Mouse (Mus musculus): ENCODE results near the gene Kdelc2.

Kdelc2 gene

DNA sequence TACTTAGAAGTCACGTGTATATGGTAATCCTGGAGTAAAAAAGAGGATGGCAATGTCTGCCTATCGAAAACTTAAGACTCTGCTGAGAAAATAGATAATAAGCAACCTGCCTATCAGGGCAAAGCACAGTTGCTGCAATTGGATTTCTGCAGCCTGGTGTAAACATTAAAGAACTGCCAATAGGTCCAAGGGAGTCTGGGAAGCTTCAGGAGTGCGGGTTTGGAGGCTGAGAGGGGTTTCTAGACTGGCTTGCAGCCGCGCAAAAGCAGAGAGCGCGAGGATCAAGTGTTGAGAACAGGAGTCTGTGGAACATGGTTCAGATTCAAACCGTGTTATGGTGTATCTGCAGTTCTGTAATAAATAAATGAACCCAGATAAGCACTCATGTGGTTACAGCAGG is 1.0 kb downstream of the Kdelc2 start:
- no peak for DNase-seq (ENCODE audit: low spot score)

DNA sequence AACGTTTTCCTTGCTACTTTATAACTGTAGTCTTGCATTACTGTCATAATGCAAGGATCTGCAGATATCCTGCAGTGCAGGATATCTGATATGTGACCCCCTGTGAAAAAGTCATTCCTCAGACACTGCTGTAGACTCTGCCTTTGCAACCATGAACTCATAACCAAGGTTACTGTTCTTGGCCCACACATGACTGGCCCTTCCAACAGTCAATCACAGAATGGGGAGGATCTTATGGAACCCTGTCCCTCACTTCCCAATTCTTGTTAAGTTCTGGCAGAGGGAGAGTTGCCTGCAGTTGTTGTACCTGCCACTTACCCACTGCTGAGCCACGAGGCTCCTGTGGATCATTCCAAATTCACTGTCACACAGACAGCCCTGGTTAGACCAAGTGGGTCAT is 3.6 kb downstream of the Kdelc2 start:
- no peak for DNase-seq (ENCODE audit: low spot score)

DNA sequence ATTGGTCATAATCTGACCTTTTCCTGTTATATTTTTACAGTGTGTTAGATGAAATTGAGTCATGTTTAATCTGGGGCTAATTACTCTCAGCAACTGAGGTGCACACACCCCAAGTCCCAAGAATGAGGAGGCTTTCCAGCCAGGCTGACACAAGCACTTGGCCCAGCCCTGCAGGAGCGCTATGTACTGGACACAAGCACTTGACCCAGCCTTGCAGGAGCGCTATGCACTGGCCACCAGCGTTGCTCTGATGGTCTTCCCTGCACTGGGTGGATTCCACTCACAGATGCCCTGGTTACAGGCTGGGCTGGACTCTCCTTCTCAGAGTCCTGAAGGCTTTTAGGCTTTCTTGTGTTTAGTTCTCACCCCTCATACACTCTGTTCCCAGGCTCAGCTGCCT is 5.3 kb downstream of the Kdelc2 start:
- DNase-seq (ENCODE audit: low spot score): no peak

DNA sequence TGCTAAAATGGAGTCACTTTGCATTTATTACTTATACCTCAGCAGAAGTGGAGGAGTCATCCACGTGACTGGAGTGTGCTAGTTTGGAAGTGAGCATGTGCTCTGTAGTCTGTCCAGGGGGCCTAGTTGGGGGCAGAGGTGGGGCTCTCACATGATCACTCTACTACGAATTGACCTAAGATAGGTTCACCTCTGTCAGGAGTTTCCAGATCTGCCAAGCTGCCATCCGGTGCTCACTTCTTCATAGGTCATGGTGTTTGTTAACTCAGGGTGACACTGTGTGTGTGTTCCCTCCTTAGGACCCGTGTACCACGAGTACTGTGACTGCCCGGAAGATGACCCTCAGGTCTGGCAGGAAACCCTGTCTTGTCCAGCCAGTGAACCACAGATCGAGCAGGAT is 6.3 kb downstream of the Kdelc2 start:
- DNase-seq (ENCODE audit: low spot score): no peak

DNA sequence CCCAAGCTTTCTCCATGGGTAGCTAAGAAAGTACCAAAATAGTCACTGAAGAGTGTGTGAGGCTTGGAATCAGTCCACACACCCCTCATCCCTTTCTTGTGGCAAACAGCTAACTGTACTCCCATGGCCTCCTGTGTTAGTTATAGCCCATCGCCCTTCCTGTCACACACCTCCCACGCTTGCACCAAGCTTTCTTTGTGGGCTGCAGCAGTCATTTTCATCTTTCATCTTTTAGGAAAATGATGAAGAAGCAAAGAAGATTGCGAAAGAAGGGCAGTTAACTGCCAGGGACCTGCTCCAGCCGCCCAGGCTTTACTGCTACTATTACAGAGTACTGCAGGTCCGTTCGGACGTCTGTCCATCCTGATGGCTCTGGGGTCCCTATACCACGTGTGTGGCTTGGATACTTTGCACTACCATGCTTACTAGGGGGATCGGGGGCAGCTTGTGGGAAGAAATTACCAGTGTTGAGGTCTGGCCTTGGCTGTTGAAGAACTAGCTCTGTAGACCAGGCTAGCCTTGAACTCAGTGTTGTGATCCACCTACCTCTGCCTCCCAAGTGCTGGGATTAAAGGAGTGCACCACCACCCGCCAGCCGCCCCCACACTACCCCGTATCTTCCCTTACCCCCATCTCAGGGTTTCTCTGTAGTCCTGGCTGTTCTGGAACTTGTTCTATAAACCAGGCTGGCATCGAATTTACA is 14.0 kb downstream of the Kdelc2 start:
- DNase-seq (ENCODE audit: low spot score): no peak

DNA sequence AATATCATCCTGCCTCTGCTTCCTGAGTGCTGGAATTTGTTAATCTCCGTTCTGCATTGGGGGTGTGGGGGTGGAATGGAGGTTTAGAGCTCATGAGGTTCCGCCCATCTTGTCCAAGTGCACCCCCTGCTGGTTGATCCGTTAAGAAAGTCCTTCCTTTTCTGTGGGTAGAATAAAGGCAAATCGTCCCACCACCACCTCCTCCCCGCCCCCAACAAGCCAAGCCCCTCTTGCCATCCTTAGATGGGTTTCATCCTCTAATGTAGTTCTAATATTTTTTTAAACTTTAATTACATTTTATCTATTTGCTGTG is 14.5 kb downstream of the Kdelc2 start:
- DNase-seq (ENCODE audit: low spot score): peak; percentile 56

DNA sequence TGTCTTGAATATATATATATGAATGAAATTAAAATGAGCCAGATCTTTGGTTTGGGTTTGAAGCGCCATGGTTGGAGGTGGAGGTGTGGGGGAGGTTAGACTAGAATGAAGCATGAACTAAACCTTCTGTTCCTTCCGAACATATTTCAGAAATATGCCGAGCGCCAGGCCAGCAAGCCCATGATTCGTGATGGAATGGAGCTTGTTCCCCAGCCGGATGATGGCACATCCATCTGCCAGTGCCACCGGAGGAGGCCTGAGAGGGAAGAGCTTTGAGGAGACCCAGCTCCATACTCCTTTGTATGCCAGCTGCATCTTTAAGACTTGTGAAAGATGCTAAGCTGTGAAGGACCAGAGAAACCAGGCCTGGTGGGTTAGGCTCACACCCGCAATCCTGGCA is 15.7 kb downstream of the Kdelc2 start:
- no peak for DNase-seq (ENCODE audit: low spot score)

DNA sequence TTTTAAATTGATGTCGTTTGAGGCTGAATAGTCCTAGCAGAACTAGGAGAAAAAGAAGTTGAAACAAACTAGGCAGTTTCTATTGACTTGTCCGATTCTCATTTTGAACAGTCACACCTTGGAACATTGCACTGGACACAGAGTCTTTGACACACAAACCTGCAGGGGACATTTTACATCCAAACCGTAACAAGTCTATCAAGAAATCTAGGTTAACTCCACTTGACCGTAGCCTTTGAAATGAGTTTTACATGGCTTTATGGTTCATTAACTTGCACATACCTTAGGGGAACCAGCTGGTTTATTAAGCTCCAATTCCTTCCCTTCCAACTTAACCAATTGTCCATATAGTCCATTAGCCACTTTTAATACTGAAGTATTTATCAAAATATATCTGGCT is 16.9 kb downstream of the Kdelc2 start:
- DNase-seq (ENCODE audit: low spot score): no peak

DNA sequence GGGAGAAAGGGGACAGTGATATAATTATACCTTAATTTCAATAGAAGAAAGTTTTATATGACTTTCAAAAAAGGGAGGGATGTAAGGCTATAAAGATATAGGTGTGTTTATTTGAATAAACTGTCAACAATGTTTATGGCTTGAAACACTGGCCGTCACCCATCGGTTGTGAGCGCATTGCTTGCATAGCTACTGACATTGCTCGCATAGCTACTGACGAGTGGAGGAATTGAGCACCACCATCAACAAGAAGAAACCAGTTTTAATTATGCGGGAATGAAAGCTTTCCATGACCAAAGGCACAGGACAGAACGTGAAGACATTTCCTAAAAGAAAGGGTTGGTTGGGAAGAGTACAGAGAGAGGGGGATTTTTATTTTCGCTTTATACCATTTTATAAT is 17.3 kb downstream of the Kdelc2 start:
- DNase-seq (ENCODE audit: low spot score): no peak

DNA sequence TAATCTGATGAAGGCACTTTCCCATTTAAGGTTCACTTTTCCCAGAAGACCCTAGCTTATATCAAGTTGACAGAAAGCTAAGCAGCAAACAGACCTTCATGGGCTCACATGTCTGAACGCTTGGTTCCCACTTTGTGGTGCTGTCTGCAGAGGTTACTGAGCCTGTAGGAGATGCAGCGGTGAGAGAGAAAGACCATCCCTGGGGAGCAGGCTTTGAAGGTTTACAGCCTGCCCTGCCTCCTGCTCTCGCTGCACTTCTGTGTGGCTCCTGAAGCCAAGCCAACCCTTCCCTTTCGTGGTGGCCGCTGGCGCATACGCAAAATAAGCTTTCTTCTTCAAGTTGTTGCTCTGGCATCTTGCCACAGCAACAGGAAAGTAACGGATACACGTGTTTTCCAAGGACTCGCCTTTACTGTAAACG is 18.5 kb downstream of the Kdelc2 start, which contains the start of gene 4930550C14Rik:
TSS of gene 4930550C14Rik (plus strand) at position 35 of the 421 bp plus-strand sequence.
- DNase-seq (ENCODE audit: low spot score): no peak

DNA sequence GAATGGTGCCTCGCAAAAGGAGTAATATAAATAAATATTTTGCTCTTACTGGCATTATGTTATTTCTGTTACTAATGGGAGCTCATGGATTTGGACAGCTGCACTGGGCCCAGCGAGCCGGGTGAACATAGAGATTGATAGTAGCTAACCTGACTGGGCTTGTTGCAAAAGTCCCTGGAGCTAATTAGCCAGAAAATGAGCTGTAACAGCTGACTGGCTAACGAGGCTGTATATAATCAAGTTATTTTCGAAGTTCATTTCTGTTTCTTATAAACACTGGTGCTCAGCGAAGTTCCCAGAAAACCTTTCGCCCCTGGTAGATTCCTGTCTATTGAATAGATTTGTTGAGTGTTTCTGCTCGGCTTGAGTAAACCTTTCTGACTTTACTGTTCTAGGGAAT is 19.2 kb downstream of the Kdelc2 start:
- no peak for DNase-seq (ENCODE audit: low spot score)

DNA sequence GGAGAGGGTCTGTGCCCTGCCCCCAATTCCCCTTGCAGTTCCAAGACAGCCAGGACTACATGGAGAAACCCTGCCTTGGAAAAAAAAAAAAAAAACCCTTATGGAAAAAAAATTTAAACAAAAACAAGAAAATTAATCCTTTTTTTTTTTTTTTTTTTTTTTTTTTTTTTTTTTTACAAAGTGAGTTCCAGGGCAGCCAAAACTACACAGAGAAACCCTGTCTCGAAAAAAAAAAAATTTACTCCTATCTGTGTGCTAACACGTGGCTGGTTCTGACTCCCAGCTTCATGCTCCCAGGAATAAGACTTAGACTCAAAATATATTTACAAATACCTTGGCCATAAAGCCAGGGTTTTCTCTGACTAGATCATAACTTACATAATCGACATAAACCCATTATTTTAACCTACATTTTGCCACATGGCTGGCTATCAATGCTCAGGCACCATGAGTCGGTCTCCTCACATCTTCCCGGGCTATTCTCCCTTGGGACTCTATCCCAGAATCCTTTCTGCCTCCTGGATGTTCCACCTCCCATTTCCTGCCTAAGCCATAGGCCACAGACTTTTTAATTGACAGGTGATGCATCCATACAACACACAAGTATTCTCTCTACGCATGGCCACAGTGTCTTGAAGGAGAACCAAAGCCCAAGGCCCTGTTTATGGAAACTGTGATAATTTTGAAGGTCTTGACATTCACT is 20.4 kb downstream of the Kdelc2 start:
- no peak for DNase-seq (ENCODE audit: low spot score)

DNA sequence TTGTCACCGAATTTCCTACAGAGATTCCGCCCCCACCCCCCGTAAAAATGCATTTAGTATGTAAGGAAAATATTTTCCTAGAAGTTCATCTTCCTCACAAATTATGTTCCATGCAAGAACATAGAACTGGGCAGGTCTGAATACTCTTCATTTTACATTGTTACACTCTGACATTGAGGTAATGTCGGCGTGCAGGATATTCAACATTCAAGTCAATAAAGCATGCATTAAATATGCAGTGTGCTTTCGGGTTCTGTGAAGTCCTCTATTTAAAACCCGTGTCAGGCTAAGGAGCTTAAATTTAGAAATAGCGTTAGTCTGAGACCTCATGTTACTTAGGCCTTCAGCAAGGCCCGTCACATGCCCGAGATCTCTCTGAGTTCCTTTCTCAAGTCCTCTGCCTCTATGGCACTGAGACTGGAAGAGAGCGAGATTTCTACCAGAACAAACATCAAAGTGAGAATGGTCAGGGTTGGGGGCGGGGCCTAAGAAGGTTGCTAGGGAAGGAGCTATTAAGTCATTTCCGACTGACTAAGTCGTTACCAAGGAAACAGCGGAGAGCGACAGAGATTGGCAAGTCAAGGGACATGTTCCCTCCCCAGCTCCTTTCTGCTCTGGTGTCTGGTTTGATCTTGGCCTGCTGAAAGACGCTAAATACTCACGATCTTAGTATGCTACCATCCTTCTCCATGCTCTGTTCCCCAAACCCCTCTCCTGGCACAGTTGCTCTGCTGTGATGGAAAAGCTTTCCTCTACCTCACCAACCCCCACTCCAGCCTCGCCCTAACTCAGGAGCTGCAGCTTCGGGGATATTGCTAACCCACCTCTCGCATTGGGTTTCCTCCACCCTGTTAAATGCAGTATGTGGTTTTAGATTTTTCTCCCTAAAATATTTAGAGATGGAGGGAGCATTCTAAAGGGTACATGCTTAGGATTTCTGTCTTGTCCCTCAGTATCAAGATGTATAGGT is 21.2 kb downstream of the Kdelc2 start:
- peak; percentile 89 for DNase-seq (ENCODE audit: low spot score)

DNA sequence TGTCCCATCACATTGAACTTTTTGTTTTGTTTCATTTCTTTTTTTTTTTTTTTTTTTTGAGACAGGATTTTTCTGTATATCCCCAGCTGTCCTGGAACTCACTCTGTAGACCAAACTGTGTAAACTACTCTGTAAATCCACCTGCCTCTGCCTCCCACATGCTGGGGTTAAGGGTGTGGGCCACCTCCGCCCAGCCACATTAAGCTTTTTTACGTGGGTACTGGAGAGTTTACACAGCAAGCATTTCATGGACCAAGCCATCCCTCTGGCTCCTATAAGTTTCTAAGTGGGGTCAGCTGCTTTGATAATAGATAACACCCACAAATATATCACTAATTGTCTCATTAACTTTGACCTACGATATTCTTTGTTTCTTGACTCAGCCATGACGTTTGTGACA is 24.7 kb downstream of the Kdelc2 start:
- no peak for DNase-seq (ENCODE audit: low spot score)

DNA sequence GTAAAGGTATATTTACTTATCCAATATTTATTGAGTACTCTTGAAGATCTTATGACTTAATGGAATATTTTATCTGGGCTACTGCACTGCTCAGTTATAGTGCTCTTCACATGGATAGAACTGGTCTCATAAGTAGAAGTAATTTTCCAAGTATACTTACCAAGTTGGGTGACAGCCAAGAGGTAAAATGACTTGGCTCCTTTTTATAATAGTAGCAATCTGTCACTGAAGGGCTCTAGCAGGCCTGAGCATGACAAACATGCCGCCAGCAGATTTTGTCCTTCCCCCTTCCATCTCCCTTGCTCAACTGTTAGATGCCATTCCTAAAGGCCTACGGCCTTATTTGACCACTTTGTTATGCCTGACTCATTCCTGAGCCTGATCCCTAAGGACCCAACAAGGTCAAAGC is 25.1 kb downstream of the Kdelc2 start:
- no peak for DNase-seq (ENCODE audit: low spot score)

DNA sequence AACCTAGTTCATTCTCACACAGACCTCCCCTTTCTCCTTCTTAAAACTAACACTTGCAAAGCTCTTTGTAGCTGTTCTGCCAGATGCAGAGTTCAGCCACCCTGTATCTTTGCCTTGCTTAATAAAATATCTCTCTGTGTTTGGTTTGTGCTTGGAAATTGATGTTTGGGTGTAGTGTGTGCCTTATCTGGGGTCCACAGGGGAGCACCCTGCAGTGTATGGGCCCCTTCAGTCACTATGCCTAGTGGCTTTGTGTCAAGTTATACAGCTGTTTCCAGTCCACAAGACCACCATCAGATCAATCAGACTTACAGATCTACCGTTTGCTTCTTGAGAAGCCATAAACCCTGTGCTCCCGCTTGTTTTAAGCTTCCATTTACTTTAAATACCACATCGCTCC is 25.6 kb downstream of the Kdelc2 start:
- no peak for DNase-seq (ENCODE audit: low spot score)

DNA sequence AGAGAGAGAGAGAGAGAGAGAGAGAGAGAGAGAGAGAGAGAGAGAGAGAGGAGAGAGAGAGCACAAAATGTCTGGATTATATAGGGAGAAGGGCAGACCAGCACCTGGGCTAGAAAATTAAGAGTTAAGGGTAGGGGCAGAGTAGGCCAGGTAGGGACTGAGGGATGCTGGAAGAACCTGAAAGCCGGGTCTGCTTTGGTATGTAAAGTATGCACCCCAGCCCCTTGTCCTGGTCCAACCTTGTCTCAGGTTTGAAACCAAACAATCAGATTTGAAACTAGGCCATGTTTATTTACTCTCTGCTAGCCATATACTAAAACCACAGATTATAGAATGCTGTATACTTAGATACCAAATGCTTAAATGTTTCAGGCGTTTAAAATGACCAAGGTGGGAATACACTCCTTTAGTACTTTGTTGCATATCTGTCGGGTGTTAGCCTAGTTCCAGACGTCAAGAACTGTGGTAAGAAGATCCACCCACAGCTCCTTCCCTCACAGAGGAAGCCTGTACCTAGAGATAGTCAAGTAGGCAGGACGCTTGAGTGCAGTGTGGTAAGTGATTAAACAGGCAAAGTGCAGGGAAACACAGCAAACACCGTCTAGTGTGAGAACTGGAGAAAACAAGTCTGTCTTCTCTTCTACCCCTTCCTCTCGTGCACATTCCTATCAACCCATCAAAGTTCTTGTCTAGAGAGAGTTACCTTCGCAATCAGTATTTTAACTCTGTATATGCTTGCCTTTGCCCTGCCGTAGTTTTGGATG is 38.5 kb downstream of the Kdelc2 start:
- DNase-seq (ENCODE audit: low spot score): no peak

DNA sequence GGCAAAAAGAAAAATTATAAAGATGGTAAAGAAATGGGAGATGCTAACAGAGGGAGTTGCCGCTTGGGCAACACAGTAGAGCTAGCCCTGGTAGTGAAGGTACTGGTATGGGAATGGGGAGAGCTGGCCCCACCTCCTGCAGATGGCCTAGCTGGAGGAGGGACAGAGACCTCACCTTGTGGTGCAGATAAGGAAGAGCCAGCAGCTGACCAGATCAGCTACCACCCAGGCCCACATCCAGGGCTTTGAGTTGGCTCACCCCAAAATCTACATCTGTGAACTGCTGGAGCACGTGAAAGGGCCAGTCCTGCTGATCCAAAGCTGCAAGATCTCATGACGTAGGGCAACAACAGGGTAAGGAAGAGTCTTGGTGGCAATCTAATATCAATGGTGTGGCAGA is 42.9 kb downstream of the Kdelc2 start:
- DNase-seq (ENCODE audit: low spot score): no peak

DNA sequence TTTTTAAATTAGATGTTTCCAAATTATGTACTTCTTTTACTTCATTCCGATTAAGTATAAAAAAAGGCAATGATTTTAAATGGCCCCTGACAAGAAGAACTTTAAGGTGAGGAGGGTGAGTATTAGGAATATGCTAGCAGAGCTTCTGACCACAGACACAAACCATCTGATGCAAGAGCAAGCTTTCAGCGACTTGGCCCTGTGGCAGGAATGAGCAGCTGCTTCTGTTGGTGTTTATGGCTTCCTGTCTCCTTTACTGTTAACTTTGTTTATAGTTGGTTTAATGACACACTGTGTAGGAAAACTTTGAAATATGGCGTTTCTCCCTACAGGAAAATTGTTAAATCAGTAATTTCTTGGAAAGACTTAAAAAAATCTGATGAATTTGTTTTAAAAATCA is 43.8 kb downstream of the Kdelc2 start:
- no peak for DNase-seq (ENCODE audit: low spot score)

DNA sequence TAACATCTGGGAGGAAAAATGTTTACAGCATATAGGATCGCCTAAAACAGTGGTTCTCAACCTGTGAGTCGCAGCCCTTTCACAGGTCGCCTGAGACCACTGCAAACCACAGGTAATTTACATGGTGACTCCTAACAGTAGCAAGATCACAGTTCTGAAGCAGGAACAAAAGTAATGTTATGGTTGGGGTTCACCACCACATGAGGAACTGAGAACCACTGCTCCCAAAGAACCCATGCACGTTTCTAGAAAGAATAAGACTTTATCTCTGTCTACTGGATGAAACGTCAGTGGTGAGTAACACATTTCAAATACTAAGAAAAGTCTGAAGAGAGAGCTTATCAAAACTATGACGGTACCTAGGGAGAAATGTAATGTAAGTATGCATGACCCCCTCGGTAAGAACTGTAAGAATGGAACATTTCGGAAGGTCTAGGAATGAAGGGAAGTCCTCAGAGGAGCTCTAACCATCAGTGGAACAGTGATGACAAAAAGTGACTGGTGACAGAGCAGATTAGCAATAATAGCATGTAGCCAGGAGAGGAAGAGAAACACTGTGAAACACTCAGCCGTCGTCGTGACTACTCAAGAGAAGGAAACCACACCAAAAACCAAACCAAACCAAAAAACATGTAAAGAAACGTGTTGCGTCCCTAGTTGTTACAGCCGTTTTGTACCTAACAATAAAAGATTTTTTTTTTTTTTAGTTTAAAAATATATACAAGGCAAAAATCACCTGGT is 52.2 kb downstream of the Kdelc2 start:
- DNase-seq (ENCODE audit: low spot score): peak; percentile 17

DNA sequence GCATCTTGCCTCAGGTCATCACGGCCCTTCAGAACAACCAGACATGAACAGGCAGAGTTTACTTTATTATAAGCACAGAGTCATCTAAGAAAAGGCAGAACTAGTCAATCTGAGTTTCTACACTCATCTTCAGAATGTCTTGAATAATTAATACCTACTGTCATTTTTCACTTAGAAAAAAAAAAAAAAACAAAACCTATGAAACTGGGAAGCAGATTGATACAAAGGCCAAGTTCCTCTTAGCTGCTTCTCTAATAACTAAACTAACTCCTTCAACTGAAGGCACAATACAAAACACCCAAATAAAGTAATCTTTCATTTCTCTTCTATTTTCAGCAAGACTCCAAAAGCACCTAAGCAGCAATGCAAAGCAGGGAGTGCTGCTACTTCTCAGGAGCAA is 66.8 kb downstream of the Kdelc2 start:
- no peak for DNase-seq (ENCODE audit: low spot score)
